Mouse (Mus musculus) heart, adult 2 months (tissue): Measurements from ENCODE around the gene Vars2. TPM values are rescaled to one million over a fixed set of nuclear protein-coding genes. Genes with fewer than 3 reads are reported as not detected.

Experiments used
- DNase-seq, 2 experiments: peaks; one replicate each; pipeline ENCODE4 v3.0.0; 2021
- H3K27ac ChIP-seq: fragments of 200-600 bp; 2 replicates; pipeline ENCODE4 v1.8.1; 2022
- H3K27me3 ChIP-seq: fragments of 200-500 bp; 2 replicates; pipeline ENCODE4 v1.6.1; 2012; ENCODE audit warnings: mild to moderate bottlenecking, low read length, inconsistent platforms, mixed read lengths; ENCODE audit not compliant: control insufficient read depth, insufficient read depth
- H3K36me3 ChIP-seq: fragments of 200-500 bp; 2 replicates; pipeline ENCODE4 v1.6.1; 2012; ENCODE audit warnings: low read length, inconsistent platforms; ENCODE audit not compliant: control insufficient read depth, insufficient read depth
- H3K4me1 ChIP-seq: fragments of 200-500 bp; 2 replicates; pipeline ENCODE4 v1.6.1; 2011; ENCODE audit warnings: low read length; ENCODE audit not compliant: control insufficient read depth, insufficient read depth
- H3K4me3 ChIP-seq: fragments of 200-600 bp; 2 replicates; pipeline ENCODE4 v1.8.1; 2022
- H3K79me2 ChIP-seq: fragments of 200-500 bp; replicated peaks from 2 replicates; pipeline ENCODE4 v1.6.1; 2012; ENCODE audit warnings: mild to moderate bottlenecking, inconsistent platforms, low read length, moderate library complexity, mixed read lengths; ENCODE audit not compliant: control insufficient read depth, insufficient read depth
- H3K9ac ChIP-seq: fragments of 200-500 bp; 2 replicates; pipeline ENCODE4 v1.6.1; 2012; ENCODE audit warnings: low read depth, mild to moderate bottlenecking, control low read depth, inconsistent platforms, low read length, mixed read lengths
- CTCF ChIP-seq: fragments of 200-600 bp; IDR thresholded peaks from 2 replicates; pipeline ENCODE4 v1.8.1; 2022; ENCODE audit warnings: antibody characterized with exemption, mild to moderate bottlenecking, moderate library complexity
- EP300 ChIP-seq: fragments of 200-500 bp; IDR thresholded peaks from 2 replicates; pipeline ENCODE4 v1.6.1; 2011; ENCODE audit warnings: low read depth, low read length, control low read depth; ENCODE audit not compliant: insufficient read depth
- POLR2A ChIP-seq: fragments of 200-500 bp; IDR thresholded peaks from 2 replicates; pipeline ENCODE4 v1.6.1; 2011; ENCODE audit warnings: mild to moderate bottlenecking, low read depth, low read length, control low read depth; ENCODE audit not compliant: insufficient read depth
- WGBS: fragments of 180-500 bp; shearing (Covaris S2); methylation state at CpG from one replicate; pipeline ENCODE4 v1.1.7; 2018; 5-methylcytosine and 5-hydroxymethylcytosine counted together
- intact Hi-C: fragments of 180-260 bp; cut with DNase I; formaldehyde crosslinking; loops from one replicate; pipeline ENCODE4 v1.15.1; 2025
- polyA plus RNA-seq: library from polyadenylated mRNA; depleted of rRNA; stranded (reverse); fragments of >200 nt; gene quantifications from 2 replicates; pipeline ENCODE4 v1.2.3, GENCODE M21; 2012; rRNA removed
- total RNA-seq, 2 experiments: library from RNA; stranded (reverse); gene quantifications; 2 replicates each; pipeline ENCODE4 v1.2.3; 2021

Vars2 gene
- total and polyA plus RNA-seq, 3 experiments, result 19.3 to 28.3 (median 26.6) TPM

DNA sequence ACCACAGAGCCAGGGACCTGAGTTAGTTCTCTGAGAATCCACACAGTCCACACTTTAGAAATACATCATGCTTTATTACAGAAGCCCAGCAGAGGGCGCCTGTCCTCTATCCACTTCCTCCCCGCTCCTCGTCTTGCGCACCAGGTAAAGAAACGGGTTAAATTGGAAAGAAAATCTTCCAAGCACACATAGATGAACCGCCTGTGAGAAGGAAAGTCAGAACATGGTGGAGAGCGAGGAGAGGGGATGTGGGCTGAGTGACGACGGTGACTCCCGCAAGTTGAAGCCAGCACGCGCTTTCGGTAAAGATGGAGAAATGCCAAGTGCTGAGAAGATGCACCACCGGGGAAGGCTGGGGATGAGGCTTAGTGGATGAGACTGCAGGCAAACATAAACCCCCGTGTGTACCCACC lies 31.7 kb downstream of the Vars2 start:
- H3K9ac ChIP-seq, result no peak overlapping the region
- H3K4me1 ChIP-seq, result no peaks in the 10 kb centered on the region
- no peak for TF ChIP-seq EP300
- TF ChIP-seq CTCF, result peak; percentile 89; the same call in 1 of the 2 replicates
- WGBS, result under 1% methylated on average over 15 of the region's 15 CpGs
- no peaks in the 10 kb centered on the region for H3K36me3 ChIP-seq
- no peaks in the 10 kb centered on the region for H3K79me2 ChIP-seq
- peak overlapping the region; percentile 51 for H3K4me3 ChIP-seq
- no peaks in the 10 kb centered on the region for H3K27me3 ChIP-seq
- intact Hi-C loops, result loop anchor here (1.0 kb wide), 1 partner anchor 90 kb away; no protein-coding TSS in a partner anchor
- H3K27ac ChIP-seq, result no peak overlapping the region
- DNase-seq, result peak; percentile 57 to 62

GRCm38 (mm10) chr17:35635202-35635601 lies 32.2 kb downstream of the Vars2 start:
- no peak for DNase-seq
- H3K36me3 ChIP-seq, result no peaks in the 10 kb centered on the region
- no peaks in the 10 kb centered on the region for H3K27me3 ChIP-seq
- no peak overlapping the region for H3K27ac ChIP-seq
- no peaks in the 10 kb centered on the region for H3K4me1 ChIP-seq
- WGBS, result 71% methylated on average over 3 of the region's 3 CpGs
- no peak overlapping the region for H3K4me3 ChIP-seq
- TF ChIP-seq POLR2A (no peak), EP300 (no peak), CTCF (no peak)
- H3K9ac ChIP-seq, result no peak overlapping the region
- no peaks in the 10 kb centered on the region for H3K79me2 ChIP-seq
- intact Hi-C loops, result loop anchor here (1.0 kb wide), 1 partner anchor 90 kb away; no protein-coding TSS in a partner anchor

DNA sequence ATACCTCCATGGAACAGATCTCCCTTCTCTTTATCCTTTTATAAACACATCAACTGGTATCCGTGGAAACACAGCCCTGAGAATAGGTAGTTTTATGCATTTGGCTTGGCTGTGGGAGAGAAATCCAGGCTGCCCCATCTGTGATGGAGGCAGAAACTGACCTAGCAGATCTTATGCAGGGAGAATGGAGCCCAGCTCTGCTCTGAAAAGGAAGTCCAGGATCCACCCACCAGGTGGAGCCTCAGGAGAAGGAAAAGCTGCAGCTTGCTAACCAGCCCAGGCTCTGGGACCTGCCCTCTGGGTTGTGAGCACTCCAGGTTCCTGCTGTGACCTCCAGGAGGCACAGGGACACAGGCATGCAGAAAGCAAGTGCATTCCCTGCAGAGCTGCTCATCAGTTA lies 33.4 kb downstream of the Vars2 start:
- intact Hi-C loops, result no loop called here
- no peak for DNase-seq
- Histone ChIP-seq H3K27ac (no peak overlapping the region), H3K4me3 (no peak overlapping the region), H3K4me1 (no peaks in the 10 kb centered on the region), H3K9ac (no peak overlapping the region), H3K36me3 (no peaks in the 10 kb centered on the region), H3K79me2 (no peaks in the 10 kb centered on the region), H3K27me3 (no peaks in the 10 kb centered on the region)
- TF ChIP-seq POLR2A (no peak), CTCF (peak; percentile 50)
- WGBS, result 6% methylated on average over 1 of the region's 1 CpGs

DNA sequence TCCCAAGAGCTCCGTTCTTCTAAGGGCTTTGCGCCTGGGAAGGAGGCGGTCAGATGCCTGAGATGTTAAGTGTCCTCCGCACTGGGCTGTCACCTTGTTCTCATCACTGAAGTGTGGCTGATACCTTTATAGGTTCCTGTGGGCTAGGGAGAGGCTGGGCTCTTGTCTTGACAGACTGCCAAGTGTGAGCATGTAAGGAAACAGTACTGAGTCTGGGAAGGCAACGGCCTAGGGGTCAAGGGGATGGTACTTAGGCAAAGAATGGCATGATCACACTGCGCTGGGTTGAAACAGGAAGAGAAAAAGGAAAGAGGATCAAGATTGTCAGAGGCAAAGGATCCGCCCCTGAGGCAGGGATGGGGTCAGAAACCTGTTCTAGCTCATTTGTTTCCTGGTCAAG lies 40.9 kb downstream of the Vars2 start, which contains the start of gene Gm9573:
TSS of gene Gm9573 (minus strand) at position 101 of the 400 bp plus-strand sequence.
- Histone ChIP-seq H3K27ac (no peak within 1 kb of the TSS), H3K36me3 (no peaks in the 10 kb centered on the region), H3K4me3 (no peak within 1 kb of the TSS), H3K79me2 (no peaks in the 10 kb centered on the region), H3K9ac (no peak within 1 kb of the TSS), H3K4me1 (no peaks in the 10 kb centered on the region), H3K27me3 (no peaks in the 10 kb centered on the region)
- TF ChIP-seq EP300, result no peak
- intact Hi-C loops, result no loop called here
- 69% methylated on average over 7 of the region's 7 CpGs for WGBS
- DNase-seq, result no peak

- no peaks in the 10 kb centered on the region for H3K79me2 ChIP-seq
- intact Hi-C loops, result no loop called here
- no peaks in the 10 kb centered on the region for H3K36me3 ChIP-seq
- no peak overlapping the region for H3K27ac ChIP-seq
- no peak for DNase-seq
- WGBS, result 57% methylated on average over 4 of the region's 4 CpGs
- no peak overlapping the region for H3K4me3 ChIP-seq
- TF ChIP-seq EP300, result no peak
- no peak for TF ChIP-seq CTCF
- TF ChIP-seq POLR2A, result no peak
- no peaks in the 10 kb centered on the region for H3K4me1 ChIP-seq
- no peak overlapping the region for H3K9ac ChIP-seq
- no peaks in the 10 kb centered on the region for H3K27me3 ChIP-seq
These were observed 50.3 kb downstream of the Vars2 start for GRCm38 (mm10) chr17:35617127-35617526.

Other genes with a start within 250 kb of the Vars2 start
- gene H2-Q6, start 242.7 kb downstream of the Vars2 start, total RNA-seq, result 1 to 10 TPM; 1.2 to 3.7 TPM
- gene H2-Q6, start 242.7 kb downstream of the Vars2 start, polyA plus RNA-seq, result 21.4 and 40.3 TPM in 2 replicates
- 1 to 10 TPM; 1.1 to 1.9 TPM for gene H2-Q7, start 228.4 kb downstream of the Vars2 start, total RNA-seq
- 33.2 and 78.2 TPM in 2 replicates for gene H2-Q7, start 228.4 kb downstream of the Vars2 start, polyA plus RNA-seq
- gene H2-Q10, start 197.5 kb downstream of the Vars2 start, total RNA-seq, result under 1 TPM; 0.34 to 0.37 TPM
- gene H2-Q10, start 197.5 kb downstream of the Vars2 start, polyA plus RNA-seq, result 4.2 and 7.0 TPM in 2 replicates
- not detected for gene Pou5f1, start 161.6 kb downstream of the Vars2 start, total RNA-seq
- not detected in 2 replicates for gene Pou5f1, start 161.6 kb downstream of the Vars2 start, polyA plus RNA-seq
- 1 to 10 TPM; 2.0 to 2.4 TPM for gene Tcf19, start 150.8 kb downstream of the Vars2 start, total RNA-seq
- gene Tcf19, start 150.8 kb downstream of the Vars2 start, polyA plus RNA-seq, result 3.0 and 3.5 TPM in 2 replicates
- 1 to 10 TPM; 1.9 to 2.2 TPM for gene Cchcr1, start 150.5 kb downstream of the Vars2 start, total RNA-seq
- 3.7 and 3.8 TPM in 2 replicates for gene Cchcr1, start 150.5 kb downstream of the Vars2 start, polyA plus RNA-seq
- not detected for gene Psors1c2, start 134.4 kb downstream of the Vars2 start, total RNA-seq
- not detected in 2 replicates for gene Psors1c2, start 134.4 kb downstream of the Vars2 start, polyA plus RNA-seq
- gene Cdsn, start 115.5 kb downstream of the Vars2 start, total RNA-seq, result under 1 TPM; 0.27 to 0.29 TPM
- gene Cdsn, start 115.5 kb downstream of the Vars2 start, polyA plus RNA-seq, result 0.94 and 1.1 TPM in 2 replicates
- gene 2300002M23Rik, start 100.1 kb downstream of the Vars2 start, total RNA-seq, result not detected
- not detected in 2 replicates for gene 2300002M23Rik, start 100.1 kb downstream of the Vars2 start, polyA plus RNA-seq
- not detected for gene Sfta2, start 66.0 kb downstream of the Vars2 start, total RNA-seq
- 0.47 TPM in 1 of 2 replicates, not detected in the other for gene Sfta2, start 66.0 kb downstream of the Vars2 start, polyA plus RNA-seq
- gene Gm9573, start 41.0 kb downstream of the Vars2 start, total RNA-seq, result not detected
- gene Gm9573, start 41.0 kb downstream of the Vars2 start, polyA plus RNA-seq, result not detected in 2 replicates
- gene Mucl3, start 23.9 kb downstream of the Vars2 start, total RNA-seq, result not detected
- gene Mucl3, start 23.9 kb downstream of the Vars2 start, polyA plus RNA-seq, result not detected in 2 replicates
- 10 to 100 TPM; 15.0 to 20.6 TPM for gene Gtf2h4, start 6.1 kb upstream of the Vars2 start, total RNA-seq
- 19.2 and 21.0 TPM in 2 replicates for gene Gtf2h4, start 6.1 kb upstream of the Vars2 start, polyA plus RNA-seq
- gene Ddr1, start 37.0 kb upstream of the Vars2 start, total RNA-seq, result 10 to 100 TPM; 25.9 to 30.6 TPM
- 24.4 and 27.6 TPM in 2 replicates for gene Ddr1, start 37.0 kb upstream of the Vars2 start, polyA plus RNA-seq
- gene Ier3, start 154.1 kb upstream of the Vars2 start, total RNA-seq, result 10 to 100 TPM; 15.6 to 37.0 TPM
- 30.9 and 33.1 TPM in 2 replicates for gene Ier3, start 154.1 kb upstream of the Vars2 start, polyA plus RNA-seq
- gene Flot1, start 155.6 kb upstream of the Vars2 start, total RNA-seq, result 100 to 1,000 TPM; 133 to 148 TPM
- 138 and 144 TPM in 2 replicates for gene Flot1, start 155.6 kb upstream of the Vars2 start, polyA plus RNA-seq
- 10 to 100 TPM; 83.0 to 90.1 TPM for gene Tubb5, start 170.7 kb upstream of the Vars2 start, total RNA-seq
- gene Tubb5, start 170.7 kb upstream of the Vars2 start, polyA plus RNA-seq, result 108 and 134 TPM in 2 replicates
- 10 to 100 TPM; 13.2 to 13.3 TPM for gene Mdc1, start 173.9 kb upstream of the Vars2 start, total RNA-seq
- 4.2 and 8.3 TPM in 2 replicates for gene Mdc1, start 173.9 kb upstream of the Vars2 start, polyA plus RNA-seq
- 1 to 10 TPM; 1.8 TPM for gene Nrm, start 193.7 kb upstream of the Vars2 start, total RNA-seq
- 5.3 and 5.6 TPM in 2 replicates for gene Nrm, start 193.7 kb upstream of the Vars2 start, polyA plus RNA-seq
- gene Ppp1r18, start 198.0 kb upstream of the Vars2 start, total RNA-seq, result 10 to 100 TPM; 12.8 to 18.6 TPM
- 18.9 and 21.3 TPM in 2 replicates for gene Ppp1r18, start 198.0 kb upstream of the Vars2 start, polyA plus RNA-seq
- gene Dhx16, start 212.2 kb upstream of the Vars2 start, total RNA-seq, result 10 to 100 TPM; 19.3 to 20.3 TPM
- 27.7 and 38.0 TPM in 2 replicates for gene Dhx16, start 212.2 kb upstream of the Vars2 start, polyA plus RNA-seq
- 100 to 1,000 TPM in 1 of 2 experiments, 10 to 100 TPM in 1; 99.4 to 116 TPM for gene 2310061I04Rik, start 229.8 kb upstream of the Vars2 start, total RNA-seq
- 164 and 176 TPM in 2 replicates for gene 2310061I04Rik, start 229.8 kb upstream of the Vars2 start, polyA plus RNA-seq
- gene Atat1, start 242.5 kb upstream of the Vars2 start, total RNA-seq, result 1 to 10 TPM; 6.0 TPM
- 22.0 and 24.3 TPM in 2 replicates for gene Atat1, start 242.5 kb upstream of the Vars2 start, polyA plus RNA-seq
- gene Mrps18b, start 248.8 kb upstream of the Vars2 start, total RNA-seq, result 10 to 100 TPM; 50.9 to 56.2 TPM
- gene Mrps18b, start 248.8 kb upstream of the Vars2 start, polyA plus RNA-seq, result 76.0 and 99.7 TPM in 2 replicates
- 10 to 100 TPM; 26.4 to 40.9 TPM for gene Ppp1r10, start 248.8 kb upstream of the Vars2 start, total RNA-seq
- gene Ppp1r10, start 248.8 kb upstream of the Vars2 start, polyA plus RNA-seq, result 18.1 and 18.7 TPM in 2 replicates